Mouse (Mus musculus): Measurements from ENCODE around the gene Phf10. TPM values are rescaled to one million over a fixed set of nuclear protein-coding genes. Genes with fewer than 3 reads are reported as not detected.
"Not testable (repeated sequence)": the region's sequence is repeated elsewhere in the genome, so short reads cannot be mapped to it uniquely, and the experiment has no call there.

Phf10 gene
- total RNA-seq, 2 experiments from 2014 or later = 48.8 to 49.7 TPM

GRCm38 (mm10) chr17:14904206-14904605 is 56.9 kb downstream of the Phf10 start:
- no peak for DNase-seq
- intact Hi-C loops (cut with DNase I) = loop anchor here (1.0 kb wide), 1 partner anchor 359 kb away; no protein-coding TSS in a partner anchor

GRCm38 (mm10) chr17:14903212-14903611 is 57.9 kb downstream of the Phf10 start:
- DNase-seq = no peak
- intact Hi-C loops (cut with DNase I) = no loop called here

- no peak for DNase-seq
- intact Hi-C loops (cut with DNase I) = no loop called here
Measured at GRCm38 (mm10) chr17:14898972-14899371, 62.1 kb downstream of the Phf10 start.

- intact Hi-C loops (cut with DNase I); DNase-seq: not testable (repeated sequence)
Measured at GRCm38 (mm10) chr17:14895058-14895457, 66.0 kb downstream of the Phf10 start.

Other genes with a start within 250 kb of the Phf10 start
- 1 to 10 TPM in 1 of 2 experiments, under 1 TPM in 1; 0.73 to 1.7 TPM for gene Wdr27, start 18.1 kb downstream of the Phf10 start, total RNA-seq (2021)
- gene 1600012H06Rik, start 18.1 kb downstream of the Phf10 start, total RNA-seq (2021) = 10 to 100 TPM; 13.1 to 14.6 TPM
- 1 to 10 TPM; 2.0 to 3.6 TPM for gene 9030025P20Rik, start 17.2 kb upstream of the Phf10 start, total RNA-seq (2021)
- not detected for gene Gm3417, start 17.5 kb upstream of the Phf10 start, total RNA-seq (2021)
- 1 to 10 TPM; 1.4 to 1.5 TPM for gene Gm3435, start 48.9 kb upstream of the Phf10 start, total RNA-seq (2021)
- gene Ermard, start 79.9 kb upstream of the Phf10 start, total RNA-seq (2021) = 10 to 100 TPM; 29.0 to 33.6 TPM
- under 1 TPM in 1 of 2 experiments, not detected in 1; 1.00 TPM for gene Tcte3, start 80.2 kb upstream of the Phf10 start, total RNA-seq (2021)
- 1 to 10 TPM; 1.3 to 1.6 TPM for gene Gm3448, start 80.3 kb upstream of the Phf10 start, total RNA-seq (2021)